8 mouse cellular contexts compared by ENCODE assay signal in the genomic region with DNA sequence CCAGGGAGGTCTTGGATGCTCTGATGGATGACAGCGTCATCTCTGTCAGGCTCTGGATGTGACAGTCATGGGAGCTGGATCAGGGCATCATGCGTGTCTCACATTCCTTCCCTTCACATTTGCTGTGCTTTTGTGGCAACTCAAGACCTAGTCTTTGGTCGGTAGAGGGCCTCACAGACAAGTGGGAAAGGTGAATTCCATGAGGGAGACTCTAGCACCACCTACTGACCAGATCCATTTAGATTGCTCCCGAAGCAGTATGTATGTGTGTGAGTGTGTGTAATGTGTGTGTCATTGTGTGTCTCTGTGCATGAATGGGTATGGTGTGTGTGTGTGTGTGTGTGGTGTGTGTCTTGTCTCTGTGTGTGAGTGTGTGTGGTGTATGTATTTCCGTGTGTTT. TPM values are rescaled to one million over a fixed set of nuclear protein-coding genes. Genes with fewer than 3 reads are reported as not detected.
DNase-seq lines count a peak whose midpoint lies in the region; ATAC-seq lines count a peak whose summit lies in the region.

No protein-coding gene starts in this region.

- H3K9ac ChIP-seq in hindbrain, embryonic 16.5 days (ENCODE audit: low read depth, low read length): no peak overlapping the region
- H3K9ac ChIP-seq in midbrain, embryonic 15.5 days: no peak overlapping the region

- peak; percentile 42; the same call in 1 of the 2 replicates for ATAC-seq in hindbrain, embryonic 16.5 days
- 0 out of 2 replicates have a peak, but pooled peaks have one; percentile 20 for ATAC-seq in midbrain, embryonic 15.5 days (replicated peaks)

- no peak overlapping the region for H3K4me2 ChIP-seq in hindbrain, embryonic 16.5 days (ENCODE audit: low read length)
- H3K4me2 ChIP-seq in midbrain, embryonic 15.5 days: no peak overlapping the region

- peak; percentile 30 to 60 for DNase-seq in heart, adult 9 months (ENCODE audit: low spot score in 2 of 2)
- no peak for DNase-seq in heart, postnatal 25 days (ENCODE audit: low spot score)
- peak; percentile 50 for DNase-seq in WW6 (ENCODE audit: low read depth, low spot score)
- DNase-seq in embryonic facial prominence, embryonic 10.5 days (ENCODE audit: low spot score): peak; percentile 34
- peak; percentile 63 to 77 for DNase-seq in layer of hippocampus, postnatal 10 days (ENCODE audit: low spot score in 2 of 2)
- DNase-seq in urinary bladder, postnatal 10 days (ENCODE audit: low spot score): no peak

- H3K4me3 ChIP-seq in embryonic facial prominence, embryonic 10.5 days: no peak overlapping the region
- H3K4me3 ChIP-seq in hindbrain, embryonic 16.5 days (ENCODE audit: low read length): no peak overlapping the region
- H3K4me3 ChIP-seq in midbrain, embryonic 15.5 days: no peak overlapping the region

- no peak overlapping the region for H3K27ac ChIP-seq in embryonic facial prominence, embryonic 10.5 days (replicated peaks)
- H3K27ac ChIP-seq in hindbrain, embryonic 16.5 days (ENCODE audit: low read depth, low read length): no peak overlapping the region
- no peak overlapping the region for H3K27ac ChIP-seq in midbrain, embryonic 15.5 days

- no peaks in the 10 kb centered on the region for H3K9me3 ChIP-seq in embryonic facial prominence, embryonic 10.5 days
- H3K9me3 ChIP-seq in hindbrain, embryonic 16.5 days (ENCODE audit: control insufficient read depth, low read length): no peaks in the 10 kb centered on the region
- H3K9me3 ChIP-seq in midbrain, embryonic 15.5 days: no peaks in the 10 kb centered on the region

- intact Hi-C loops in heart, postnatal 25 days (cut with DNase I): loop anchor here (1.0 kb wide), 1 partner anchor 98 kb away; no protein-coding TSS in a partner anchor

- 56% methylated on average over 5 of the region's 5 CpGs for WGBS in embryonic facial prominence, embryonic 10.5 days
- WGBS in hindbrain, embryonic 16.5 days: 48% methylated on average over 5 of the region's 5 CpGs
- 41% methylated on average over 5 of the region's 5 CpGs for WGBS in midbrain, embryonic 15.5 days

- no peaks in the 10 kb centered on the region for H3K27me3 ChIP-seq in embryonic facial prominence, embryonic 10.5 days (replicated peaks; ENCODE audit: low read depth, poor library complexity, severe bottlenecking)
- no peaks in the 10 kb centered on the region for H3K27me3 ChIP-seq in hindbrain, embryonic 16.5 days (replicated peaks; ENCODE audit: control insufficient read depth, insufficient read depth, low read length)
- no peaks in the 10 kb centered on the region for H3K27me3 ChIP-seq in midbrain, embryonic 15.5 days (replicated peaks)

- H3K4me1 ChIP-seq in embryonic facial prominence, embryonic 10.5 days: no peaks in the 10 kb centered on the region
- H3K4me1 ChIP-seq in hindbrain, embryonic 16.5 days (ENCODE audit: control insufficient read depth, insufficient read depth, low read depth, low read length): no peaks in the 10 kb centered on the region
- no peaks in the 10 kb centered on the region for H3K4me1 ChIP-seq in midbrain, embryonic 15.5 days

- peaks cover 100% of the 10 kb centered on the region for H3K36me3 ChIP-seq in embryonic facial prominence, embryonic 10.5 days (replicated peaks)
- H3K36me3 ChIP-seq in hindbrain, embryonic 16.5 days (ENCODE audit: control insufficient read depth, insufficient read depth, low read length): no peaks in the 10 kb centered on the region
- H3K36me3 ChIP-seq in midbrain, embryonic 15.5 days (replicated peaks): no peaks in the 10 kb centered on the region

RNA-seq across cellular contexts. Expression of a gene that starts 43.5 kb away (rescaled TPM):
- 10 to 100 TPM; 94.1 to 94.2 TPM for total RNA-seq in heart, postnatal 25 days (2021)
- 198 and 207 TPM in 2 replicates for polyA plus RNA-seq in embryonic facial prominence, embryonic 10.5 days (2016; fragmentation: Nextera tagmentation; extraction: Ambion mirVana)
- polyA plus RNA-seq in hindbrain, embryonic 16.5 days (2015; fragmentation: Nextera tagmentation; extraction: Ambion mirVana): 52.0 and 59.4 TPM in 2 replicates
- total RNA-seq in layer of hippocampus, postnatal 10 days (2021): 10 to 100 TPM; 17.4 to 22.6 TPM
- 47.4 and 54.9 TPM in 2 replicates for polyA plus RNA-seq in midbrain, embryonic 15.5 days (2015; fragmentation: Nextera tagmentation; extraction: Ambion mirVana)

Comparison
In these comparisons a context has a peak if more than half of its experiments do, and no peak if none do; other contexts are left out.
1. DNase-seq: peak in heart, adult 9 months (2 of 2), WW6 (single experiment), embryonic facial prominence, embryonic 10.5 days (single experiment) and layer of hippocampus, postnatal 10 days (2 of 2); none in heart, postnatal 25 days (single experiment) and urinary bladder, postnatal 10 days (single experiment).